Mouse (Mus musculus) thymus, adult 2 months (tissue): ENCODE results near the gene 4930590J08Rik.

ENCODE experiments used
- CTCF ChIP-seq: fragments of 200-500 bp; IDR thresholded peaks from 2 replicates; pipeline ENCODE4 v1.5.1; 2012; ENCODE audit warnings: mild to moderate bottlenecking, control low read depth, low read length, moderate library complexity, borderline replicate concordance; ENCODE audit not compliant: control insufficient read depth, poor library complexity, insufficient read depth; ENCODE audit errors: extremely low read depth
- POLR2A ChIP-seq: fragments of 200-500 bp; IDR thresholded peaks from 2 replicates; pipeline ENCODE4 v1.6.1; 2012; ENCODE audit warnings: mild to moderate bottlenecking, low read length, control low read depth, moderate library complexity; ENCODE audit not compliant: control insufficient read depth, poor library complexity, insufficient read depth; ENCODE audit errors: extremely low read depth

- TF ChIP-seq CTCF = no peak
- TF ChIP-seq POLR2A = no peak
These were observed 1.1 kb upstream of the 4930590J08Rik start for GRCm38 (mm10) chr6:91901505-91901904.
